Mouse (Mus musculus) kidney, adult 2 months (tissue): Measurements from ENCODE around the gene Adamts5. TPM values are rescaled to one million over a fixed set of nuclear protein-coding genes. Genes with fewer than 3 reads are reported as not detected.

Experiments
- DNase-seq: peaks from one replicate; pipeline ENCODE4 v3.0.0; 2021
- H3K27ac ChIP-seq: fragments of 200-500 bp; 2 replicates; pipeline ENCODE4 v1.5.1; 2012; ENCODE audit warnings: low read depth, low read length, control low read depth, inconsistent platforms; ENCODE audit not compliant: insufficient read depth
- H3K27me3 ChIP-seq: fragments of 200-500 bp; replicated peaks from 2 replicates; pipeline ENCODE4 v1.6.1; 2012; ENCODE audit warnings: mild to moderate bottlenecking, moderate library complexity, low read length, inconsistent platforms; ENCODE audit not compliant: control insufficient read depth, insufficient read depth
- H3K36me3 ChIP-seq: fragments of 200-500 bp; 2 replicates; pipeline ENCODE4 v1.6.1; 2012; ENCODE audit warnings: mild to moderate bottlenecking, moderate library complexity, low read length, inconsistent platforms; ENCODE audit not compliant: control insufficient read depth, insufficient read depth
- H3K4me1 ChIP-seq: fragments of 200-500 bp; 2 replicates; pipeline ENCODE4 v1.6.1; 2011; ENCODE audit warnings: low read length; ENCODE audit not compliant: control insufficient read depth, insufficient read depth
- H3K4me3 ChIP-seq: fragments of 200-500 bp; 2 replicates; pipeline ENCODE4 v1.5.1; 2011; ENCODE audit warnings: mild to moderate bottlenecking, low read depth, low read length, control low read depth; ENCODE audit not compliant: insufficient read depth
- CTCF ChIP-seq: fragments of 200-500 bp; conservative IDR thresholded peaks from 2 replicates; pipeline ENCODE4 v1.5.1; 2011; ENCODE audit warnings: low read depth, mild to moderate bottlenecking, control low read depth, low read length, moderate library complexity, mixed read lengths; ENCODE audit not compliant: insufficient read depth, insufficient read length
- POLR2A ChIP-seq: fragments of 200-500 bp; IDR thresholded peaks from one replicate; pipeline ENCODE4 v1.6.1; 2011; ENCODE audit warnings: low read depth, low read length, control low read depth
- whole genome bisulfite sequencing: fragments of 180-500 bp; shearing (Covaris S2); methylation state at CpG from one replicate; pipeline ENCODE4 v1.1.7; 2018; 5-methylcytosine and 5-hydroxymethylcytosine counted together
- polyA plus RNA-seq: library from polyadenylated mRNA; depleted of rRNA; stranded (reverse); fragments of >200 nt; gene quantifications from 2 replicates; pipeline ENCODE4 v1.2.3, GENCODE M21; 2012; rRNA removed

Gene Adamts5
- polyA plus RNA-seq = 5.7 and 5.9 TPM in 2 replicates

GRCm38 (mm10) chr16:85901581-85901910, at the start of gene Adamts5:
TSS of gene Adamts5 (minus strand) at chr16:85901828.
- Histone ChIP-seq H3K27me3 (no peaks in the 10 kb centered on the region), H3K27ac (peak within 1 kb of the TSS; percentile 47), H3K4me1 (no peaks in the 10 kb centered on the region), H3K36me3 (no peaks in the 10 kb centered on the region), H3K4me3 (peak within 1 kb of the TSS; percentile 57)
- WGBS = 5% methylated on average over 13 of the region's 13 CpGs
- peak; percentile 14 for DNase-seq
- TF ChIP-seq POLR2A (no peak), CTCF (no peak)

- H3K4me3 ChIP-seq = no peak overlapping the region
- H3K27me3 ChIP-seq = no peaks in the 10 kb centered on the region
- TF ChIP-seq POLR2A (no peak), CTCF (no peak)
- H3K27ac ChIP-seq = no peak overlapping the region
- DNase-seq = no peak
- H3K36me3 ChIP-seq = no peaks in the 10 kb centered on the region
- H3K4me1 ChIP-seq = no peaks in the 10 kb centered on the region
- 48% methylated on average over 2 of the region's 2 CpGs for WGBS
Measured at GRCm38 (mm10) chr16:85950356-85950755, 48.7 kb upstream of the Adamts5 start.

DNA sequence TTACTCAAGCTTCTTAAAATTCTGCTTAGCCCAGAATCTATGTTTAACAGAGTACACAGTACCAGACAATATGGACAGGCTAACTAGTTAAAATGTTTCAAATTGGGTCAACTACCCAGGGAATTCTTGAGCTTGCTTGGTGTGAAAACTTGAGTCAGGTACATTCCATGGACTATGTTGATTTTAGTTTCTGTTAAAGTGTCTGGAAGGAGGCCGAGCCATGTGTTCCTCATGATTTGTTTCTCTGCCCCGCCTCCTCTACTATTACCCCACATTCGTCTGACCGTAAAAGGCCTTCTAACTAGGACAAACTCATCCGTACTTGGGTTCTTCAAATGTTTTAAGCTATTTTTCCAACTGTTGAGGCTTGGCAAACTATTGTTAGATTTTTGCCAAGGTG, 24.4 kb upstream of the Adamts5 start:
- no peaks in the 10 kb centered on the region for H3K27me3 ChIP-seq
- 53% methylated on average over 5 of the region's 5 CpGs for WGBS
- H3K27ac ChIP-seq = no peak overlapping the region
- peak; percentile 51 for DNase-seq
- no peaks in the 10 kb centered on the region for H3K4me1 ChIP-seq
- no peak overlapping the region for H3K4me3 ChIP-seq
- TF ChIP-seq POLR2A = no peak
- no peak for TF ChIP-seq CTCF
- no peaks in the 10 kb centered on the region for H3K36me3 ChIP-seq

- DNase-seq = no peak
- no peak overlapping the region for H3K27ac ChIP-seq
- H3K4me1 ChIP-seq = no peaks in the 10 kb centered on the region
- WGBS = 73% methylated on average over 1 of the region's 1 CpGs
- TF ChIP-seq POLR2A = no peak
- TF ChIP-seq CTCF = no peak
- no peak overlapping the region for H3K4me3 ChIP-seq
- no peaks in the 10 kb centered on the region; the same call in 1 of the 2 replicates for H3K27me3 ChIP-seq
- H3K36me3 ChIP-seq = no peaks in the 10 kb centered on the region
Measured at GRCm38 (mm10) chr16:85922454-85922853, 20.8 kb upstream of the Adamts5 start.

- 32% methylated on average over 4 of the region's 4 CpGs for WGBS
- TF ChIP-seq POLR2A = no peak
- TF ChIP-seq CTCF = no peak
- no peak overlapping the region for H3K27ac ChIP-seq
- no peaks in the 10 kb centered on the region for H3K36me3 ChIP-seq
- no peak overlapping the region for H3K4me3 ChIP-seq
- DNase-seq = no peak
- H3K27me3 ChIP-seq = no peaks in the 10 kb centered on the region; the same call in 1 of the 2 replicates
- no peaks in the 10 kb centered on the region for H3K4me1 ChIP-seq
Measured at GRCm38 (mm10) chr16:85920122-85920521, 18.5 kb upstream of the Adamts5 start.

GRCm38 (mm10) chr16:85900702-85901580, 687 bp downstream of the Adamts5 start:
- no peaks in the 10 kb centered on the region for H3K4me1 ChIP-seq
- H3K27me3 ChIP-seq = no peaks in the 10 kb centered on the region
- DNase-seq = peak; percentile 56
- peak overlapping the region; percentile 47 for H3K27ac ChIP-seq
- H3K36me3 ChIP-seq = no peaks in the 10 kb centered on the region
- peak overlapping the region; percentile 57 for H3K4me3 ChIP-seq
- no peak for TF ChIP-seq POLR2A
- TF ChIP-seq CTCF = no peak
- under 1% methylated on average over 51 of the region's 51 CpGs for WGBS

DNA sequence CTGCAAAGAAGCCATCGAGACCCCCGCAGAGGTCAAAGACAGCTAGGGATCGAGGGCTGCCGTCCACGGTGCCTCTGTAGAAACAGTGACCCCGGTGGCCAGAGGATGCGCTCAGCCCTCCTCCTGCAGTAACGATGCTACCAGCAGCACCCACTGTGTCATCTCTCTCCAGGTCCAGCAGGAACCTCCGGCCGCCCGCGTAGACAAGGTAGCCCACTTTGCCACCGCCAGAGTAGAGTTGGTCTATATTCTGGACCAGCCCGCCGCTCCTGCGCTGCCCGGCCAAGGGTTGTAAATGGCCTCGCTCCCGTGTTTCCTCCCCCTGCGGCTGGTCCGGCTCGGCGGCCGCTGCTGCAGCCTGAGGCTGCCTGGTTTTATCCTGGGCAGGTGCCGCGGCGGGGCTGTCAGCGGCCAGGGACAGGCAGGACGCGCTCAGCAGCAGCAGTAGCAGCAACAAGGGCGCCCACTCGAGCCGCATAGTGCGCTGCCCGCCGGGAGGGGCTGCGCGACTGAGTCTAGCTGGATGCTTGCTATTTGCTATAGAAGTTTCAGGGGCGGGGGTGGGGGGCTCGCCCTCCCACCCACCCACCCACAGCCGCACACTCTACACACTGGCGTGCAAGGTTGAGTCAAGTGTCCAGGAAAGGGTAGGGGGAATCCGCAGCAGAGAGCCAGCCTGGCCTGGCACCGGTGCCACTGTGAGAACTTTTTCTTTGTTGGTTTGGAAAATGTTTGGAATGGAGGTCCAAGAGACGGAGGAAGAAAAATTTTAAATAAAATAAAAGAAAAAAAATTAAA, 1.6 kb downstream of the Adamts5 start:
- peak; percentile 24 for DNase-seq
- peak overlapping the region; percentile 64 for H3K4me3 ChIP-seq
- TF ChIP-seq POLR2A (no peak), CTCF (no peak)
- no peaks in the 10 kb centered on the region for H3K27me3 ChIP-seq
- H3K27ac ChIP-seq = peak overlapping the region; percentile 78
- H3K4me1 ChIP-seq = no peaks in the 10 kb centered on the region
- 1% methylated on average over 45 of the region's 45 CpGs for WGBS
- no peaks in the 10 kb centered on the region for H3K36me3 ChIP-seq
